Mouse (Mus musculus) kidney, postnatal 4 days (tissue): ENCODE data around the gene Tgfa.
A peak's percentile ranks its signal among the peaks of the same experiment; 100 is the strongest.

Source experiments
- DNase-seq, 2 experiments: peaks; one replicate each; pipeline ENCODE4 v3.0.0; 2021; ENCODE audit warnings: mixed read lengths in 2 of 2

Tgfa gene

DNA sequence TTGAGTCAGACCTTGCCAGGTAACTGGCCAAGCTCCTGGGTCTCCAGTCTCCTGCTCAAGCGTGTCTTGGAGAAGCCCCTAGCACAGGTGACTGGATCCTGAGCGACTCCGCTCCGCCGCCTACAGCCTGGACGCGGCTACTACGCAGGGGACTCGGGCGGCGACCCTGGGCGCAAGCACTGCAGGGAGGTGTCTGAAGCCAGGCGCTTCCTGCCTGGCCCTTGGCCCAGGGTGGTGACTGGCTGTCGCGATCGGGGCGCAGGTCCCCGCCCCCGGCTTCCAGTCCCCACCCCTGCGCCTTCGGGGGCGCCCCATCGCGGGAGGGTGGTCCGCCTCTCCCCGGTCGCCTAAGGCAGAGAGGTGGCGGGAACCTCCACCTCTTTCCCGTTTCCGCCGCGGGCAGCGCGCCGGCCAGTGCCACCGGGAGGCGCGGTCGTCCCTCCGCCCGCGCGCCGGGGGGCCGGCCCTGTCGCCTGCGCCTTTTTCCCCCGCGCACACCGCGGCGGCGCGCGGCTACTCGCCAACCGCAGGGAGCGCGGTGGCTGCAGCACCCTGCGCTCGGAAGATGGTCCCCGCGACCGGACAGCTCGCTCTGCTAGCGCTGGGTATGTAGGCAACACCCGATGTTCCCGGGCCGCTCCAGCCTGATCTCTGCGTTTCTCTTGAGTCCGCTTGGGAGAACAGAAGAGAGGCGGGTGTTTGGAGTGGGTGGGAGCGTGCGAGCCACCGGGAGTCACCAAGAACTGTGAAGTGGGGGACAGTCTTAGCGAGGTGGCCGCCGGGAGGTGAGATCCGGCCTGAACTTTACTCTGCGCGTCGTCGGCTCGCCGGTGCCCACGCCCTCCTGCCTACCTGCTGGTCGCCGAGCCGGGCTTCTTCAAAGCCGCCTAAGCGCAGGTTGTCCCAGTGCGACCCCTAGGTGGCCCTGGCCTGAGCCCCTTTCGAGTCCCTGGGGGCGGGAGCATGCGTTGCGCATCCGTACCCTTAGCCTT, at the start of gene Tgfa:
Tgfa (plus strand) TSS at position 283 of the 992 bp plus-strand sequence.
- peak; percentile 77 to 87 for DNase-seq

DNA sequence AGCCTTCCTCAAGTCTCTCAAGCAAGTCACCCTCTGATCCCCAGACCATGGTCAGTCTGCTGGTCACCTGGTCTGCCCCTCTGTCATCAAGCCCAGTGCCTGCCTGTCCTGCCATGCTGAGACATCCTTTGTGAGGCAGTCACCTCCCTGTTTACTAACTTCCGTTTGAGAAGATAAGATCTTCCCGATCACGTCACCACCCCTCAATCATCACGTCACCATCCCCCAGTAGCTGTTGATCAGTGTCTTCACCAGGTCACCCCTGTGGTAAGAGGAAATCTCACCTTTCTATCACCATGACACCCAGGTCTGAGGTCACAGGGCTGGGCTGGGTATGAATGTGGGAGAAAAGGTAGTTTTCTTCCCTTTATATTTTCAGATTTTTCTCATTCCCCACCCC, 46.5 kb upstream of the Tgfa start:
- no peak for DNase-seq

DNA sequence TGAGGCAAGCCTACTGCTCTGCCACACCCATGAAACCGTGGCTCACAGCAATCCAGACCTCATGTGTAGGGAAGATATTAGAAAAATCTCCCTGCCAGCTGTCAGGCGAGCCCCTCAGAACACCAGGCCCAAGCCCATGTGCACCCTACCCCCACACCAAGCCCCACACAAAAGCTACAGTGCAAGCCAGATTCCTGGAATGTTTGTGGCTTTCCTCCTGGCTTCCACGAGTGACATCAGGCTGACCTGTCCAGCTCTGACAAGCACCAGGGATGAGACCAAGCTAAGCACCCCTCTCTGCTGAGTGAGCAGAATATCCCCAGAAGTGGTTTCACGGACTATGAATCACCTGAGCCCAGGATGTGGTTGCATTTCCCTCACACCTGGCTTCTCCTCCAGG, 46.0 kb upstream of the Tgfa start:
- DNase-seq: no peak

DNA sequence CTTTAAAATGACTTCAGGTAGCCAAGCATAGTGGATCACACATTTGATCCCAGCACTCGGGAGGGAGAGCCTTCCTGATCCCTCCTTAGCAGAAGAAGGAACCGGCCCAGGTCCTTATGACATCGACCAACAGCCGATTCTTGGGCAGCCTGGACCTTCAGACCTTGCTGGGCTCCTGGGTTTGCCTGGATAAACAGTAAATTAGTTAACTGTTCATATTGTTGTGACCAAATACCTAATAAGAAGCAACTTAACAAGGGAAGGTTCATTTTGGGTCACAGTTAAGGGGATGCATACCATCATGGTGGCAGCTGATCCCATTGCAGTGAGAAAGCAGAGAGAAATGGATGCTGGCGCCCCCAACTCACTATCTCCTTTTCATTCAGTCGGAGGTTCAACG, 42.3 kb upstream of the Tgfa start:
- DNase-seq: no peak

DNA sequence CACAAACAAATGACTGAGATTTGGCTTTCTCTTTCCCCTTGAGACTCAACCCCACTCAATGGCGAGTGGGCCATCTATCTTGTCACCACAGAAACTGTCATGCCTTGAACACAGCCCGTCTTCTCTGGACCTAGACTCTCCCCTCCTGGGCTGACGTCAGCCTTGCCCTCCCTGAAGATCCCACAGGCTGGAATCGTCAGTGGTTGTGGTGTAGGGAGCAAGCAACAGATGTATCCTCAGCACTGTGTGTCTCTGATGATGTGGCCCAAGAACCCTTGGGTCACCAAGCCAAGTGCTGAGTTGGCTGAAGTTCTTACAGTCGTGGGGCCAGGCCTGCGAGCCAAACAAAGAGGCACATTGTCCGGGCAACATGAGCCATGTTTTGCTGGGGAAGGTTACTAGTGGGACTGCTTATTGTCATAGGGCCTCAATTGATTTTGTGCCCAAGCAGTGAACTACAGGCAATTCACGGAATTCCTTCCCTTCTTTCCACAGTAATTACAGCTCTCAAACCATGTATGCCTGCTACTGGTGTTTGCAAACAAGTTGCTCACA, 41.5 kb upstream of the Tgfa start:
- DNase-seq: no peak

DNA sequence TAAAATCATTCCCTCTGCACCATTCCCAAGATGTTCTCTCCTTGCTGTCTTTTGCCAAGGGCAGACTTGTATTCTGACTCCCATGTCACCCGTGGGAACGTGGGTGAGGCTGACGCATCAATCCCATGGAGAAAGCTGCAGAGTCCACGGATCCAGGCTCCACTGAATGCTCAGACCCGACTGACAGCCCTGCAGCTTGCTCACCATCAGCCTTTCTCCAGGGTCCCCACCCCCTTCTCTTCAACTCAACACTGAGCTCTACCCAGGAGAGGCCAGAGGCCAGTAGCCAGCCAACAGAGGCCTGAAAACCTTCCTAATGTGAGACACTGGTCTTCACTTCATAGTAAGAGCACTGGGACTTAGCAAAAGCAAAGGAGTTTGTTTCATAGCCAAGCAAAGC, 41.0 kb upstream of the Tgfa start:
- no peak for DNase-seq

DNA sequence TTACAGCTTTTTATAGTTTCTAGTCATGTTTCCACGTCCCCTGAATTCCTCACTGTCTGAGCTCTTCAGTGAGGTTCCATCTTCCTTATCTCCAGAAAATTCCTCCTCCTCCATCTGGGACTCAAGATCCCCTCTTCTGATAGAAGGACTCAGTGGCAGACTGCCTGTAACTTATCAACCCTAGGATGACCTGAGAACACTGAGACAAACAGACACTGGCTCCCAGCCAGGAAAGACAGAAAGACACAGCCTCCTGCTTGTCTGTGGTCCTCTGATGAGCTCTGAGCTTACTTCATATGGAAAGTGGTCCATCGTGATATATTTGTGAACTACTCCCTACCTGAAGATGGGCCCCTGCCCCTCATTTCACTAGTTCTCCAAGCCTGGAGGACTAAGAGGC, 40.5 kb upstream of the Tgfa start:
- no peak for DNase-seq

DNA sequence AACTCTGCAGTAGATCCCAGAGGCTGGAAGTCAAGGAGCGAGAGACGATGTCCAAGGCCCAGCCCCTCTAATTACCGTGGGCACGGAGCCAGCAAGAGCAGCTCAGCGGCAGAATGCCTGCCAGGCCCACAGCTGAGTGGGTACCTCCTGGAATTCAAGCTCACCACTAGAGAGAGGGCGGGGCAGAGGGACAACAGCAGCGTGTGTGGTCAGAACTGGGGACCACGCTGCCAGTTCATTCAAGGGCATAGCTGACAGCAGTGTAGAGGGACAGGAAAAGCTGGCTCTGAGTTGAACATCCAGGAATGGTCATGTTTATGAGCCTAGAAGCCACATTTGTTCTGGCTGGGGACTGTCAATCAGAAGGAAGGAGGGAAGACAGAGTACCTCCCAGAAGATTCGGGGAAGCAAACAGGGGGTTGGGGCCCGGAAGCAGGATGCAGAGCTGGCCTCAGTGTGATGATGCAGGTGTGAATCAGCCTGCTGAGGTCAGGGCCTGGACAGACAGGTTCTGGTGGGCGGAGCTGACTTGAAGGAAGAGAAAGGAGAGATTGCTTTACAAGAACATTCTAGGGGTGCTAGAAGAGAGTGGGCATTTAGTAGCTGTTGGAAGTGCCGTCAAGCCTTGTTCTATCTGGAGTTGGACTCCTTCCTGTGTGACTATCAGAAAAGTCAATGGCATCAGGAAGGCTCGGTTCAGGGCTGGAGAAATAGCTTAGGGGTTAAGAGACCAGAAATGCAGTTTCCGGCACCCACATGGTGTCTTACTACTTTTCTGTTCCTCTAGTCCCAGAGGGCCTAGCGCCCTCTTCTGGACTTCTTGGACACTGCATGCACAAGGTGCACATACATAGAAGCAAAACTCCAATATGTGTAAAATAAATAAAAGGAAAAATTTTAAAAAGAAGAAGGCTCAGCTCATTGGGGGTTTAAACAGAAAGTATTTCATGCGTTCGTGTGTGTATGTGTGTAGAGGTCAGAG, 37.5 kb upstream of the Tgfa start:
- peak; percentile 70 to 77 for DNase-seq

DNA sequence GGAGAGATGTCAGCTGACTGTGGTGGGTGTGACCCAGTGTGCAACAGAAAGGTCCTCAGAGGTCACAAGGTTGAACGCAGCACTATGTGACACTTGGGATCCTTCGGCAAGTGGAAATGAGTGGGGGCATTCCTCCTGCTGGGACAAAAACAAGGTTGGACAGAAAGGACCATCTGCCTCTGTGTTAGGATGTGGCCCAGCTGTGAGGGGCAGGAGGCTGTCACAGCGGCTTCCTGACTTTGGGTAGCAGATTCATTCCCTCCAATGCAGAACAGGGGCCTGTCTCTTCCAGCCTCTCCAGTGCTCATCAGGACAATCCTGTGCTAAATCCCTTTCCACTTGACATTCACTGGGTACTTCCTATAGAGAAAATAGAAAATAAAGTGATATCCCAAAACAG, 34.1 kb upstream of the Tgfa start:
- DNase-seq: no peak

DNA sequence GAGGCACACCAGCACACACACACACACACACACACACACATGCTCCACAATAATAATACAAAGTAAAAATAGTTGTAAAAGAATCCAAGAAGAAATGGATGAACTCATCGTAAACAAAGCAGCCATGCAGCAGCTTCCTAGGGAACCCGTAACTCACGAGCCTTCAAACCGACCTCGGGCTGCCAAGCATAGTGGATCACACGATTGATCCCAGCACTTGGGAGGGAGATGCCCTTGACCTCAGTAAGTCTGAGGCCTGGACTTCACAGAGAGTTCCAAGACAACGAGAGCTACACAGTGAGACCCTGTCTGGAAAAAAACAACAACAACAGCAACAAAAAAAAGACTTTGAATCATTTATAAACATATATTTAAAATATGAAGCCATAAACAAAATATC, 33.4 kb upstream of the Tgfa start:
- DNase-seq: no peak

DNA sequence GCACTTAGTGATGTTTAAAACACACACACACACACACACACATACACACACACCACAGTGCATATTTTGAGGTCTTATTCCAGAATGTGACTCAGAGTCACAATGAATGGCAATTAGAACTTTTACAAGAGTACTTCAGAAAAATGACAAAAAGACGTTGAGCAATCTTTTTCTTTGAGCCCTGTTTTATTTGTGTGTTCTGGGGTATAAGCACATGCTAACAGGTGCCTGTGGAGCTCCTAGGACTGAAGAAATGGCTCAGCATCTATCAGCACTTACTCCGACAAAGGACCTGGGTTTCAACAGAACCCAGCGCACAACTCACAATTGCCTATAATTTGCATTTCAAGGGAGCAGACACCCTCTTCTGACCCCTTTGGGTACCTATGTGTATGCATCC, 31.0 kb upstream of the Tgfa start:
- DNase-seq: no peak

DNA sequence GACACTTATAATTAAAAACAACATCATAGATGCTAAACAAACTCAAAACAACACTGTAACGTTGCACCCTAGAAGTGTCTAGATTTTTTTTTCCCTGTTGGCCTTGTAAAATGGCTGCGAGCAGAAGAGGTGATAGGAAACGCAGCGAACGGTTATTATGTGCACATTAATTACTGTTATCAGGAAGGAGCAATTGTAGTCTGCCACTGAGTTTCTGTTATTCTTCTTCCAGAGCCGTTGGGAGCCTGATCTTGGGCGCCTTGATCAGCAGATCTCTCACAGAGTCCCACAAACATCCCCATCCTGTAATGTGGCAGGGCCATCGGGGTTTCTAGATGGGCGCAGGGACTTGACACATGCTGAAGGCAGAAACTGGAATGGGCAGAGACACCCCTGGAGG, 28.6 kb upstream of the Tgfa start:
- DNase-seq: no peak

DNA sequence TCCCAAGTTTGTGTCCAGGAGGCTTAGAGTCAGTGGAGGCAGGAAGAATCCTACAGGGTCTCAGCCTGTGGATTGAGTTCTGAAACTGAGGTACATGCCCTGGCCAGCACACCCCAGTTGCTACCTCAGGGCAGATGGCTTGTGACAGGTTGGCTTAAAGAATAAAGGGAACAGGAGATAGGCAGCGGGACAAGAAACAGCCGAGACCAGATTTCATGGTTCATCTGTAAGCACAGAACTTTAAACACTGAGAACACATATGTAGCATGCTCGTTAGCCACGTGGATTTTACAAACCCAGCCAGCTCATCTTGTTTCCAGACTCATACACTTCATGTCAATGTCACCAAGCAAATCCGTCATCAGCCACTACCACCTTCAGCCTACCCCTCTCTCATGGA, 27.2 kb upstream of the Tgfa start:
- no peak for DNase-seq

DNA sequence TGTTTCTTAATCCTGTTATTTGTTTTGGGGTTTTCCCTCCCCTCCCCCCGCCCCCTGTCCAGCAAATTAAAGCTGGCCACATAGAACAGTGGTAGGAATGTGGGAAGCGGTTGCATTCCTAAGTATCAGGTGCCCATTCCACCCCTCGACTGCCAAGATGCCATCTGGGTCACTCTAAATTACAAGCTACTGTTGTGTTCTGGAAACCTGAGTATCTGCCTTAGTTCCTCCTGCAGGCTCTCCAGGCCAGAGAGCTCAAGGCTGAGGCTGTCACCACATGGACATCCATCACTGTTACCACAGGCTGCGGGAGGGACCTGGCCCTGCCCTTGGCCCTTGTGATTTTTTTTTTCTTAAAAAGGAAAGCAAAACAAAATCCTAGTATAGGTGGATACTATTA, 25.9 kb upstream of the Tgfa start:
- DNase-seq: no peak

DNA sequence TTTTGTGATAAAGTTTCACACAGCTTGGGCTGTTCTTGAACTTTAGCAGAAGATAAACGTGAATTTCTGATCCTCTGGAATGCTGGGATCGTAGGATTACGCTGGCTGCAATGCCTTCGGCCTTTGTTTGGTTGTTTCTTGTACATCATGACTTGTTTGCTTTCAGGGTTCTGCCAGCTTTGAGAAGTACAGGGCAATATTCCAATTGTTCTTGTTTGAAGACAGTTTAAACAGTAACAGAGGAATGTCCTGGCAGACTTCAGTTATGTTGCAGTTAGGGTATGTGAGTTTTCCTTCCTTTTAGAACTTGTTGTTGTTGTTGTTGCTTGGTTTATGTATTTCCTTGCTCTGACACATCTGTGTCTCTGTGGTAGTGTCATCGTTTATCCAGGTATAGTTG, 18.8 kb upstream of the Tgfa start:
- no peak for DNase-seq

DNA sequence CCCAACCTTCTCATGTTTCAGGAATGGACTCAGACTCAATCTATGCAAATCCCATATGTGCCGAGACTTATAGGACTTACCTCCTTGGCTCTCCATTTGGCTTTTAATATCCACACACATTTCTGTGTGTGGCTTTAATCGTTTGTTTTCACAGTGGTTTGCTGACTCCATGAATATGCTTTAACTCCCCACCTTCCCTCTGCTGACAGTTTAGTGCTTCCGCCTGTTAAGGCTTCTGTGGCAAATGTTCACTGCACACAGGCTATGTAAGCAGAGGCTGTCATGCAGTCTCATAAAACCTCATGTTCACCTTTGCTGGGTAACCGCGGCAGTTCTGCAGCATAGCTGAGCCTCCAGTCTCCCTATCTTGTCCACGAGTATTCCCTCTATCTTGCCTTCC, 18.3 kb upstream of the Tgfa start:
- DNase-seq: no peak

DNA sequence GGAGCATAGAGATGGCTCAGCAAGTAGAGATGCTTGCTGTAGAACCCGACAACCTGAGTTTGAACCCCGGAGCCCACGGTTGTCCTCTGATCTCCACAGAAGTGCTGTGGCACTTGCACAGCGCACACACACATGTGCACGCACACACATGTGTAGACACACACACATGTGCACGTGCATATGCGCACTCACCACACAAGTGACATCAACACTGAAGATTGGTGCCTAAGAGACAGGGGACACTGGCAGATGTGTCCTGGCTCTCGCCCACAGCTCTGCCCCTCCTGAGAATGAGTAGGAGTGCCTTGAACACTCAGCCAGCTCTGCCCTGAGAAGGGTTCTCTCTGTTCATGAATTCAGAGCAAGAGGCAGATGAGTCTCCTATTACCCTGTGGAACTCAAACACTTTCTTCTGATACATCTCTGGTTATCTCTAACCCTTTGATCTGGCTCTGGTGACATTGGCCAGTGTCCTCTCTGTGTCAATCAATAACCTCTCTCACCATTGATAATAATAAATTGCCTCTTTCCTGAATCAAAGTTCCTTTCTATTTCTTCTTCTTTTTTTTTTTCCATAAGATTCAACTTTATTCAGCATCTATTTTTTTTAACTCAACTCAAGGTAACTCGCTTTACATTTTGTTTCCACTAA, 17.6 kb upstream of the Tgfa start:
- DNase-seq: no peak

DNA sequence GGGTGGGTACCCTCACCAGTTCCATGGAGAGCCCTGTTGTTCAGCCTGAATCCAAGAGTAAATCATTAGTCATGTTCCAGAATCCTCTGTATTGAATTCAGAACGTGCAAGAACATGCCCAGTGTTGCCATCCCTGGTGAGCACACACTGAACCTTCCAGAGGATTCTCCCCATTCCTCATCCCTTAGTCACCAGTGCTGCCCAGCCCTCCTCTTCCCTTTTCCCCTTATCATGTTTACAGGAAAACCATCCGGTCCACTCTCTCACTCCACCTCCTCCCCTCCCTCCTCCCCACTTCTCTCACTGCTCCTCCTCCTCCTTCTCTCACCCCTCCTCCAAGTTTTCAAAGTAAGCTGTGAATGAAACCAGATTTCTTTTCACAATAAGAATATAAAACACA, 14.4 kb upstream of the Tgfa start:
- no peak for DNase-seq

DNA sequence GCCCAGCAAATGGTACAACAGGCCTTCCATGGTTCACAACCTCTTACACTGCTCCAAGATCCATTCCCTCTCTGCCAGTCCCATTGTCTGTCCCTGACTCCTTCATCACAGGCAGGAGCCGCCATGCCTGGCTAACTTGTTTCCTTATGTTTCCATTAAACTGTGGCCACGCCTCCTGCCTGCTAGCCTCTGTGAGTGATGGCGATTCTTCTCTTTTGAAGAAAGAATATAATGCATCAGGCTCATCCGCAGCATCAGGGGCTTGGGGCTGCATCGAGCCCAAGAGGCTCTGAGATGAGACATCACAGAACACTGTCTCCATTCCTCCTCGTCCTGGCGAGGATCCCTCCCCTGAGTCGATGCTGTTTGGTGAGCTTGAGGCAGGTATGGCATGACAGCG, 13.0 kb upstream of the Tgfa start:
- peak in 1 of 2 experiments; percentile 21 for DNase-seq

DNA sequence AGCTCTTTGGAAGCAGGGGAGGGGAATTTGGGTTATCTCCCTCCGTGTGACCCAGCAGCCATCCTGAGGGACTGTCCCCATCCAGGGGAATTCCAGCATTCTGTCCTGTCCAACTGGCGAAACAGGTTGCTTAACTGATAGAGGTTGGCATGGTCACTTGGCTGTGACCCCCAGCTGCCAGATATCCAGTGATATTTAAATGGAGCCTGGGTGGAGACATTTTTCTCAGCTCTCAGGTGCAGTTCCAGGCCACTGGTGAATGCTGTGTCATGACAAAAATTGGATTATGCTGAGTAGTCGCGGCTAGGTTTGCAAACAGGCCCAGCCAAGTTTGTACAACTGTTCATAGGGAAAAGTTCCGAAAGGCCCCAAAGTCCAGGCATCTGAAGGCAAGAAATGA, 12.4 kb upstream of the Tgfa start:
- DNase-seq: peak in 1 of 2 experiments; percentile 6

DNA sequence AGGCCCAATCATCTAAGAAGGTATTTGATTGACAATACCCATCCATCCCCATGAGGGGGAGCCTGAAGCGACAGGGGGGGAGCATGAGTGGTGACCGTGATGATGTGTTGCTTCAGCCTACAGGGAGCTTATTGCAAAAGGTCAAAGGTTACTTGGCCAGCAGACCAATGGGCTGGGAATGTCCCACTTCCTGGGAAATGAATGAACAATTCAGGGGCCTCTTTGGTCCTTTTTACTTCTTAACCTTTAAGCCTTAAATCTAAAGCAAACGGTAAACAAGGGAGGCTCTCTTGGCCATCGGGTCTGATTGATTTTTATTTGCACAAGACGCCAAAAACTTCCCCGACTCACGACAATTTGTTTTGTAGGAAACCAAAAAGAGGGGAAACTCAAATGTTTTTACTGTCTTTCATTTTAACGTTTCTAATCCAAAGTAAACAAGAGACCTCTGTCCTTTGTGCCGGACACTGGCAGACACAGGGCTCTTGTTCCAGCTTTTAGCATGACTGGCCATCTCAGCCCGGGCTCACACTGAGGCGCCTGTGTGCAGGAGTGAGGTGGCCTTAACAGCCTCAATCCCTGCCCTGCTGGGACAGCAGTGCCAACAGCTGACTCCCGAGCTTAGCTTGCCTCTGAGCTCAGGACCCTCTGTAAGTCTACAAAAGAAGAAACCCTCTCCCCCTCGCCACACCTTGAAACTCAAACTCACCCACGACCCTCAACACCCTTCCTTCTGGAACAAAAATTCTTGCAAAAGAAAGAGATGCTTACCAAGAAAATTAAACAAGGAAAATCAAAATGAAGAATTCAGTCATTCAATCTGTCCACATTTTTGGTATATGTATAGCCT, 8.7 kb upstream of the Tgfa start:
- peak in 1 of 2 experiments; percentile 19 for DNase-seq
